Mouse (Mus musculus): Measurements from ENCODE around the gene Top2b. TPM values are rescaled to one million over a fixed set of nuclear protein-coding genes. Genes with fewer than 3 reads are reported as not detected.

Gene Top2b
- polyA plus RNA-seq, 1 experiment = 31.7 TPM

DNA sequence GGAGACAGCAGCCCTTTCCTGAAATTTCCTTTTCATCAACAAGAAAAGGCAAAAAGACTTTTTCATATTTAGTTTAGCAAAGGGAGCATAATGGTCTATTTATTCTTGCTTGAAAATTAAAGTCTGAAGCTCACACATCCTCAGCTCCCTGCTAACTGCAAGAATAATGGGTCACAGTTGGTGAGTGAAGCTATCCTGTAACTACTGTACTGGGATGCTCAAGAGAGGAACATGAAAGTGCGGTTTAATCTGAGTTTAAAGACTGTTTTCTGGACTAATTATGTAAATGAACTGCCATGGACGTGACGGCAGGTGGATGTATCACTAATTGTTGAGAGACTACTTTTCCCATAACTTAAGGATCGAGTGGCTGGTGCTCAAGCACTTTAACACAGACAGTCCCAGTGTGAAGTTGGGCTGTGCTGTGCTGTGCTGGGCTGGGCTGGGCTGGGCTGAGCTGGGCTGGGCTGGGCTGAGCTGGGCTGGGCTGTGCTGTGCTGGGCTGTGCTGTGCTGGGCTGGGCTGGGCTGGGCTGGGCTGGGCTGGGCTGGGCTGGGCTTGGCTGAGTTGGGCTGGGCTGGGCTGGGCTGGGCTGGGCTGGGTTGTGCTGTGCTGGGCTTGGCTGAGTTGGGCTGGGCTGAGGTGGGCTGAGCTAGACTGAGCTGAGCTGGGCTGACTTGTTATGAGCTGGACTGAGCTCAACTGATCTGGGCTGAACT is 83.4 kb downstream of the Top2b start:
- WGBS = 48% methylated on average over 4 of the region's 4 CpGs
- Histone ChIP-seq H3K4me1 (ENCODE audit: control insufficient read depth, insufficient read depth, low read length) (no peaks in the 10 kb centered on the region), H3K27ac (ENCODE audit: control insufficient read depth, insufficient read depth, low read depth, low read length, poor library complexity) (no peak overlapping the region), H3K4me3 (replicated peaks; ENCODE audit: control insufficient read depth, low read depth, low read length) (no peak overlapping the region)
- no peak for TF ChIP-seq CTCF (IDR thresholded peaks at IDR 0.05; ENCODE audit: control insufficient read depth, insufficient read depth, low read length)
- TF ChIP-seq POLR2A (IDR thresholded peaks at IDR 0.05; ENCODE audit: borderline replicate concordance, control insufficient read depth, low read depth, low read length) = no peak

DNA sequence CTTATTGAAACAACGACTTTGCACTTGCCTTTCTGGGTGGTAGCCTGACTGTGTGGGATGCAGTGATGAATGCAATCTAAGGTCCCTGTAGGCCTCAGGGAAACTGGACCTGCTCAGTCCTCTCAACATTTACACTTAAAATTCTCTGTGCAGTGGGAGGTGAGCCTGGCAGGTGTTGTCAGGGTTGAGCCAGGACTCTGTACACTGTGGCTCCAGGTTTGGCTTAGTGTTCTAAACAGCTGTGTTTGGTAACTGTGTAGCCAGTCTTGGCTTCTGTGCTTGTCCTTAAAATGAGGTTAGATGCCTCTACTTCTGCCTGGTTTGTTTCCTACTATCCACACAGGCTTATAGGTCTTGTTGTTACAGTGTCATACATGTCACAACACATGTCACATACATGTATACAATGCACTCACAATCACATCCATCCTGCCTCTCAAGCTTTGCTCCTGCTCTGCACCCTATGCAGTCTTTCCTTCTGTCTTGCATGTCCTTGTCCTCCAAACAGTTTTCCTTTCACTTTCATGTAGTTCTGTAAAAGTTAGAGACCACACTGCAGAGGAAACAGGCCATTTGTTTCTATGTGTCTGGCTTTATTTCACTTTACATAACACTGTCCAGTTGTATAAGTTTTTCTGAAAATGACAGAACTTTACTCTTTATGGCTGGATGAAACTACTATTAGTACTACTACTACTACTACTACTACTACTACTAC is 113.8 kb downstream of the Top2b start:
- no peak for TF ChIP-seq POLR2A (IDR thresholded peaks at IDR 0.05; ENCODE audit: borderline replicate concordance, control insufficient read depth, low read depth, low read length)
- no peak for TF ChIP-seq CTCF (IDR thresholded peaks at IDR 0.05; ENCODE audit: control insufficient read depth, insufficient read depth, low read length)
- no peaks in the 10 kb centered on the region for H3K4me1 ChIP-seq (ENCODE audit: control insufficient read depth, insufficient read depth, low read length)
- no peak overlapping the region for H3K27ac ChIP-seq (ENCODE audit: control insufficient read depth, insufficient read depth, low read depth, low read length, poor library complexity)
- H3K4me3 ChIP-seq (replicated peaks; ENCODE audit: control insufficient read depth, low read depth, low read length) = no peak overlapping the region
- 81% methylated on average over 1 of the region's 1 CpGs for WGBS

DNA sequence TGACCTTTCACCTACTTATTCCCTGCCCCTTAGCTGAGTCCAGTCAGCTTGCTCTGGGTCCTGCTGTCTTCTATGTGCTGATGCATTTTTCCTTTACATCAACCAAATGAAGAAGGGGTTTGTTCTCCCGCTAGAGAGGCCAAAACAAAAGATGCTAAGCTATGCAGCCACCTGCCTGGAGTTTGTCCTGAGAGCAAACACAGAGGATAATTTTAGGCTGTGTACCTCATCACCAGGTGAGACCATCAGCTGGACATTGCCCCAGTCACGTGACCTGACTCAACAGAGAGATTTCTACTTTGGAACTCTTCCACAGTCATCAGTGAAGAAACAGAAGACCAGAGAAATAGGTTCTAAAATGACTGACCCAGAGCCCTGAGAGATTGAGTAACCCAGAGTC is 114.5 kb downstream of the Top2b start:
- TF ChIP-seq CTCF (IDR thresholded peaks at IDR 0.05; ENCODE audit: control insufficient read depth, insufficient read depth, low read length) (no peak), POLR2A (IDR thresholded peaks at IDR 0.05; ENCODE audit: borderline replicate concordance, control insufficient read depth, low read depth, low read length) (no peak)
- H3K27ac ChIP-seq (ENCODE audit: control insufficient read depth, insufficient read depth, low read depth, low read length, poor library complexity) = no peak overlapping the region
- H3K4me1 ChIP-seq (ENCODE audit: control insufficient read depth, insufficient read depth, low read length) = no peaks in the 10 kb centered on the region
- no peak overlapping the region for H3K4me3 ChIP-seq (replicated peaks; ENCODE audit: control insufficient read depth, low read depth, low read length)
- WGBS = 68% methylated on average over 2 of the region's 2 CpGs

GRCm38 (mm10) chr14:16480621-16481020 is 115.6 kb downstream of the Top2b start:
- Histone ChIP-seq H3K4me3 (replicated peaks; ENCODE audit: control insufficient read depth, low read depth, low read length) (no peak overlapping the region), H3K27ac (ENCODE audit: control insufficient read depth, insufficient read depth, low read depth, low read length, poor library complexity) (no peak overlapping the region), H3K4me1 (ENCODE audit: control insufficient read depth, insufficient read depth, low read length) (no peaks in the 10 kb centered on the region)
- WGBS = 71% methylated on average over 6 of the region's 6 CpGs
- TF ChIP-seq POLR2A (IDR thresholded peaks at IDR 0.05; ENCODE audit: borderline replicate concordance, control insufficient read depth, low read depth, low read length) = no peak

DNA sequence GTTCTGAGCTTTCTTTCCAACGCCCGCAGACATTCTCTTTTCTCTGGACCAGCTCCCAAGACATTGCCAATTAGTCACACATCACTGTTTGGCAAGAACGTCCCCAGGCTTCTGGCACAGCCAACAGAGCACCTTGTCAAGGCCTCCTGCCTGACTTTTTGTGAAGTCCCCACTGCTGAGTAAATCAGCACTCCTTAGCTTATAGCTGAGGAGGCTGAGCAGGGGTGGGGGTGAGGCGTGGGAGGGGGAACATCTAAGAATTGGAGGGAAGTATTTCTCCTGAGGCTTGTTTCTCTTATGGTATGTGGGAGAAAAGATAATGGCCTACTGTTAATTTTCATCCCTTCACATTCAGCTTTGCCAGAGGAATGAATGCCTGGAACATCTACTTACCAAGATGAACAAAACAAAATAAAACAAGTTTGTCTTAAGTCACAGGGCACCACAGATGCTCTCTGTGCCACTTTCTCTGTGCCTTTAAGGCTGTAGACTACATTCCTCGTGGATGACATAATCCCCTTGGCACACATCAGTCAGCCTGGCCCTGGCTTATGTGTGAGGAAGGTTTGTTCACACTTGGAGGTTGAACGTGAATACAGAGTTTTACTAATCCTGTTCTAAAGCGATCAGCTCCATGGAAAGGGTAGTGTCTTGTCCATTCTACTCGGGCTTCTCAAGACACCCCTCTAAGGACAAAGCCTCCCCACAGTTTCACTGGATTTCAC is 118.8 kb downstream of the Top2b start:
- TF ChIP-seq CTCF (IDR thresholded peaks at IDR 0.05; ENCODE audit: control insufficient read depth, insufficient read depth, low read length) (no peak), POLR2A (IDR thresholded peaks at IDR 0.05; ENCODE audit: borderline replicate concordance, control insufficient read depth, low read depth, low read length) (no peak)
- H3K27ac ChIP-seq (ENCODE audit: control insufficient read depth, insufficient read depth, low read depth, low read length, poor library complexity) = no peak overlapping the region
- 78% methylated on average over 8 of the region's 8 CpGs for WGBS

More for the DNA sequence above, 118.8 kb downstream of the Top2b start:
- Histone ChIP-seq H3K4me3 (replicated peaks; ENCODE audit: control insufficient read depth, low read depth, low read length) (no peak overlapping the region), H3K4me1 (ENCODE audit: control insufficient read depth, insufficient read depth, low read length) (no peaks in the 10 kb centered on the region)

Other genes with a start within 250 kb of the Top2b start
- gene Ngly1, start 115.9 kb upstream of the Top2b start, polyA plus RNA-seq (2011; ENCODE audit: insufficient read depth, insufficient read length, low replicate concordance, missing spikeins) = 10.9 and 12.7 TPM in 2 replicates
- gene Oxsm, start 115.4 kb upstream of the Top2b start, polyA plus RNA-seq (2011; ENCODE audit: insufficient read depth, insufficient read length, low replicate concordance, missing spikeins) = 2.3 and 3.6 TPM in 2 replicates

All from bone marrow, adult 2 months (tissue).